Mouse (Mus musculus): ENCODE measurements around the gene Mex3d. TPM values are rescaled to one million over a fixed set of nuclear protein-coding genes. Genes with fewer than 3 reads are reported as not detected.

Gene Mex3d
- polyA plus RNA-seq, 1 experiment from 2014 or later: 6.4 TPM

GRCm38 (mm10) chr10:80331636-80332524 is 55.6 kb downstream of the Mex3d start:
- no peak overlapping the region for H3K4me2 ChIP-seq (ENCODE audit: low read depth, low read length)
- H3K9me3 ChIP-seq (ENCODE audit: control insufficient read depth, low read length): no peaks in the 10 kb centered on the region
- H3K9ac ChIP-seq (ENCODE audit: low read depth, low read length): no peak overlapping the region
- no peaks in the 10 kb centered on the region for H3K36me3 ChIP-seq (ENCODE audit: control insufficient read depth, insufficient read depth, low read length)
- H3K4me3 ChIP-seq (ENCODE audit: low read depth, low read length): no peak overlapping the region
- no peak overlapping the region for H3K27ac ChIP-seq (replicated peaks; ENCODE audit: low read depth, low read length)
- H3K4me1 ChIP-seq (ENCODE audit: control insufficient read depth, insufficient read depth, low read length): peaks cover 3% of the 10 kb centered on the region
- H3K27me3 ChIP-seq (replicated peaks; ENCODE audit: control insufficient read depth, insufficient read depth, low read length): no peaks in the 10 kb centered on the region
- ATAC-seq (ENCODE audit: low read depth) (no peak), DNase-seq (ENCODE audit: low spot score) (no peak)
- 52% methylated on average over 9 of the region's 10 CpGs for WGBS

GRCm38 (mm10) chr10:80330888-80331287 is 56.6 kb downstream of the Mex3d start:
- no peak for ATAC-seq (ENCODE audit: low read depth)
- Histone ChIP-seq H3K4me3 (ENCODE audit: low read depth, low read length) (no peak overlapping the region), H3K4me2 (ENCODE audit: low read depth, low read length) (peak overlapping the region; percentile 97; the same call in 1 of the 2 replicates), H3K27me3 (replicated peaks; ENCODE audit: control insufficient read depth, insufficient read depth, low read length) (no peaks in the 10 kb centered on the region), H3K36me3 (ENCODE audit: control insufficient read depth, insufficient read depth, low read length) (no peaks in the 10 kb centered on the region), H3K4me1 (ENCODE audit: control insufficient read depth, insufficient read depth, low read length) (peaks cover 3% of the 10 kb centered on the region), H3K9me3 (ENCODE audit: control insufficient read depth, low read length) (no peaks in the 10 kb centered on the region), H3K27ac (replicated peaks; ENCODE audit: low read depth, low read length) (no peak overlapping the region), H3K9ac (ENCODE audit: low read depth, low read length) (no peak overlapping the region)
- DNase-seq (ENCODE audit: low spot score): no peak
- WGBS: 59% methylated on average over 2 of the region's 2 CpGs

Small RNA genes lying within 50 kb of the gene (microRNA-seq; reads per million reads assigned to microRNA genes)
- gene Gm22721 (ENCODE audit: borderline number of aligned reads): not detected

Other genes with a start within 250 kb of the Mex3d start
- 474 and 475 TPM in 2 replicates for gene Atp5d, start 249.0 kb downstream of the Mex3d start, polyA plus RNA-seq (2014; fragmentation: Nextera tagmentation; extraction: Ambion mirVana)
- gene Cbarp, start 246.8 kb downstream of the Mex3d start, polyA plus RNA-seq (2014; fragmentation: Nextera tagmentation; extraction: Ambion mirVana): 7.3 and 9.0 TPM in 2 replicates
- 34.2 and 37.0 TPM in 2 replicates for gene Midn, start 239.4 kb downstream of the Mex3d start, polyA plus RNA-seq (2014; fragmentation: Nextera tagmentation; extraction: Ambion mirVana)
- gene Cirbp, start 221.7 kb downstream of the Mex3d start, polyA plus RNA-seq (2014; fragmentation: Nextera tagmentation; extraction: Ambion mirVana): 59.7 and 88.3 TPM in 2 replicates
- gene 1600002K03Rik, start 214.7 kb downstream of the Mex3d start, polyA plus RNA-seq (2014; fragmentation: Nextera tagmentation; extraction: Ambion mirVana): 11.0 and 13.1 TPM in 2 replicates
- gene Efna2, start 208.2 kb downstream of the Mex3d start, polyA plus RNA-seq (2014; fragmentation: Nextera tagmentation; extraction: Ambion mirVana): 20.9 and 23.6 TPM in 2 replicates
- gene Mum1, start 161.2 kb downstream of the Mex3d start, polyA plus RNA-seq (2014; fragmentation: Nextera tagmentation; extraction: Ambion mirVana): 50.8 and 52.1 TPM in 2 replicates
- gene Ndufs7, start 138.5 kb downstream of the Mex3d start, polyA plus RNA-seq (2014; fragmentation: Nextera tagmentation; extraction: Ambion mirVana): 360 and 370 TPM in 2 replicates
- 124 and 139 TPM in 2 replicates for gene Gamt, start 126.6 kb downstream of the Mex3d start, polyA plus RNA-seq (2014; fragmentation: Nextera tagmentation; extraction: Ambion mirVana)
- 42.3 and 43.5 TPM in 2 replicates for gene Dazap1, start 126.2 kb downstream of the Mex3d start, polyA plus RNA-seq (2014; fragmentation: Nextera tagmentation; extraction: Ambion mirVana)
- gene Rps15, start 95.2 kb downstream of the Mex3d start, polyA plus RNA-seq (2014; fragmentation: Nextera tagmentation; extraction: Ambion mirVana): 1,047 and 1,145 TPM in 2 replicates
- gene Apc2, start 91.7 kb downstream of the Mex3d start, polyA plus RNA-seq (2014; fragmentation: Nextera tagmentation; extraction: Ambion mirVana): 6.2 and 7.4 TPM in 2 replicates
- 38.5 and 46.3 TPM in 2 replicates for gene 2310011J03Rik, start 67.1 kb downstream of the Mex3d start, polyA plus RNA-seq (2014; fragmentation: Nextera tagmentation; extraction: Ambion mirVana)
- 1.7 and 2.9 TPM in 2 replicates for gene Pcsk4, start 58.2 kb downstream of the Mex3d start, polyA plus RNA-seq (2014; fragmentation: Nextera tagmentation; extraction: Ambion mirVana)
- 5.6 and 7.5 TPM in 2 replicates for gene Reep6, start 57.7 kb downstream of the Mex3d start, polyA plus RNA-seq (2014; fragmentation: Nextera tagmentation; extraction: Ambion mirVana)
- gene Adamtsl5, start 39.2 kb downstream of the Mex3d start, polyA plus RNA-seq (2014; fragmentation: Nextera tagmentation; extraction: Ambion mirVana): 5.8 and 6.3 TPM in 2 replicates
- 0.47 and 0.72 TPM in 2 replicates for gene Plk5, start 31.2 kb downstream of the Mex3d start, polyA plus RNA-seq (2014; fragmentation: Nextera tagmentation; extraction: Ambion mirVana)
- gene Mbd3, start 11.9 kb upstream of the Mex3d start, polyA plus RNA-seq (2014; fragmentation: Nextera tagmentation; extraction: Ambion mirVana): 164 and 186 TPM in 2 replicates
- gene Uqcr11, start 19.2 kb upstream of the Mex3d start, polyA plus RNA-seq (2014; fragmentation: Nextera tagmentation; extraction: Ambion mirVana): 751 and 879 TPM in 2 replicates
- gene Tcf3, start 46.0 kb upstream of the Mex3d start, polyA plus RNA-seq (2014; fragmentation: Nextera tagmentation; extraction: Ambion mirVana): 93.7 and 112 TPM in 2 replicates
- not detected in 2 replicates for gene Onecut3, start 107.2 kb upstream of the Mex3d start, polyA plus RNA-seq (2014; fragmentation: Nextera tagmentation; extraction: Ambion mirVana)
- 0.13 and 0.24 TPM in 2 replicates for gene Atp8b3, start 151.5 kb upstream of the Mex3d start, polyA plus RNA-seq (2014; fragmentation: Nextera tagmentation; extraction: Ambion mirVana)
- 22.6 and 26.2 TPM in 2 replicates for gene Rexo1, start 173.9 kb upstream of the Mex3d start, polyA plus RNA-seq (2014; fragmentation: Nextera tagmentation; extraction: Ambion mirVana)
- gene Klf16, start 189.7 kb upstream of the Mex3d start, polyA plus RNA-seq (2014; fragmentation: Nextera tagmentation; extraction: Ambion mirVana): 9.7 and 9.9 TPM in 2 replicates
- gene Abhd17a, start 202.7 kb upstream of the Mex3d start, polyA plus RNA-seq (2014; fragmentation: Nextera tagmentation; extraction: Ambion mirVana): 115 and 124 TPM in 2 replicates
- gene Scamp4, start 215.2 kb upstream of the Mex3d start, polyA plus RNA-seq (2014; fragmentation: Nextera tagmentation; extraction: Ambion mirVana): 84.6 and 96.3 TPM in 2 replicates
- 6.1 and 6.2 TPM in 2 replicates for gene Adat3, start 215.2 kb upstream of the Mex3d start, polyA plus RNA-seq (2014; fragmentation: Nextera tagmentation; extraction: Ambion mirVana)
- gene Gm49322, start 218.4 kb upstream of the Mex3d start, polyA plus RNA-seq (2014; fragmentation: Nextera tagmentation; extraction: Ambion mirVana): 1.9 and 2.5 TPM in 2 replicates
- 104 and 125 TPM in 2 replicates for gene Csnk1g2, start 235.2 kb upstream of the Mex3d start, polyA plus RNA-seq (2014; fragmentation: Nextera tagmentation; extraction: Ambion mirVana)